Mouse (Mus musculus): ENCODE results near the gene Rmi1. TPM values are rescaled to one million over a fixed set of nuclear protein-coding genes. Genes with fewer than 3 reads are reported as not detected.
A peak's percentile ranks its signal among the peaks of the same experiment; 100 is the strongest.
"Not testable (repeated sequence)": the region's sequence is repeated elsewhere in the genome, so short reads cannot be mapped to it uniquely, and the experiment has no call there.

Rmi1 gene
- total RNA-seq, 2 experiments from 2014 or later: 12.1 to 13.8 TPM

GRCm38 (mm10) chr13:58400576-58400975 is 1.5 kb upstream of the Rmi1 start:
- intact Hi-C loops (cut with DNase I): loop anchor here (5.0 kb wide), 2 partner anchors 147 to 187 kb away; no protein-coding TSS in a partner anchor

GRCm38 (mm10) chr13:58401135-58402002 is 679 bp upstream of the Rmi1 start:
- DNase-seq: peak; percentile 88

More at GRCm38 (mm10) chr13:58400576-58400975, 1.5 kb upstream of the Rmi1 start:
- no peak for DNase-seq

GRCm38 (mm10) chr13:58402744-58403110 is 679 bp downstream of the Rmi1 start:
- no peak for DNase-seq
- intact Hi-C loops (cut with DNase I): loop anchor here (5.0 kb wide), 2 partner anchors 145 to 185 kb away; no protein-coding TSS in a partner anchor

More at GRCm38 (mm10) chr13:58401135-58402002, 679 bp upstream of the Rmi1 start:
- intact Hi-C loops (cut with DNase I): loop anchor here (5.0 kb wide), 2 partner anchors 146 to 186 kb away; no protein-coding TSS in a partner anchor

GRCm38 (mm10) chr13:58403243-58403642 is 1.2 kb downstream of the Rmi1 start, which contains the start of gene Hnrnpk:
Gene Hnrnpk, minus strand, starts transcription at chr13:58403343.
- DNase-seq: not testable (repeated sequence)
- intact Hi-C loops (cut with DNase I): loop anchor here (5.0 kb wide), 2 partner anchors 144 to 184 kb away; no protein-coding TSS in a partner anchor

- no peak for DNase-seq
- intact Hi-C loops (cut with DNase I): no loop called here
These were observed 9.0 kb downstream of the Rmi1 start for GRCm38 (mm10) chr13:58411073-58411472.

- DNase-seq: no peak
- intact Hi-C loops (cut with DNase I): no loop called here
These were observed 13.3 kb downstream of the Rmi1 start for GRCm38 (mm10) chr13:58415374-58415773.

- intact Hi-C loops (cut with DNase I): no loop called here
- DNase-seq: no peak
These were observed 13.8 kb downstream of the Rmi1 start for GRCm38 (mm10) chr13:58415838-58416237.

GRCm38 (mm10) chr13:58418656-58419055 is 16.6 kb downstream of the Rmi1 start:
- intact Hi-C loops (cut with DNase I): no loop called here
- no peak for DNase-seq

- no peak for DNase-seq
- intact Hi-C loops (cut with DNase I): no loop called here
These were observed 17.2 kb downstream of the Rmi1 start for GRCm38 (mm10) chr13:58419266-58419665.

GRCm38 (mm10) chr13:58421026-58421425 is 19.0 kb downstream of the Rmi1 start:
- intact Hi-C loops (cut with DNase I): no loop called here
- no peak for DNase-seq

GRCm38 (mm10) chr13:58422242-58422641 is 20.2 kb downstream of the Rmi1 start:
- intact Hi-C loops (cut with DNase I): no loop called here
- no peak for DNase-seq

- intact Hi-C loops (cut with DNase I): no loop called here
- DNase-seq: no peak
These were observed 21.1 kb downstream of the Rmi1 start for GRCm38 (mm10) chr13:58423061-58423660.

- no peak for DNase-seq
- intact Hi-C loops (cut with DNase I): no loop called here
These were observed 37.7 kb downstream of the Rmi1 start for GRCm38 (mm10) chr13:58439716-58440115.

- no peak for DNase-seq
- intact Hi-C loops (cut with DNase I): no loop called here
These were observed 41.3 kb downstream of the Rmi1 start for GRCm38 (mm10) chr13:58443326-58443725.

GRCm38 (mm10) chr13:58443787-58444186 is 41.7 kb downstream of the Rmi1 start:
- no peak for DNase-seq
- intact Hi-C loops (cut with DNase I): no loop called here

- intact Hi-C loops (cut with DNase I): no loop called here
- DNase-seq: no peak
These were observed 44.5 kb downstream of the Rmi1 start for GRCm38 (mm10) chr13:58446541-58446940.

- DNase-seq: no peak
- intact Hi-C loops (cut with DNase I): no loop called here
These were observed 48.6 kb downstream of the Rmi1 start for GRCm38 (mm10) chr13:58450459-58451182.

- intact Hi-C loops (cut with DNase I): no loop called here
- no peak for DNase-seq
These were observed 50.2 kb downstream of the Rmi1 start for GRCm38 (mm10) chr13:58452246-58452645.

GRCm38 (mm10) chr13:58452651-58453413 is 50.8 kb downstream of the Rmi1 start:
- no peak for DNase-seq
- intact Hi-C loops (cut with DNase I): no loop called here

GRCm38 (mm10) chr13:58453541-58453940 is 51.5 kb downstream of the Rmi1 start:
- intact Hi-C loops (cut with DNase I): no loop called here
- no peak for DNase-seq

Data from left cerebral cortex, postnatal 4 days (tissue).